Mouse (Mus musculus) cerebellum, adult 18-20 months (tissue): ENCODE measurements around the gene Mblac2.

Experiments used
- DNase-seq, 2 experiments: peaks; one replicate each; pipeline ENCODE4 v3.0.0; 2021

Gene Mblac2

DNA sequence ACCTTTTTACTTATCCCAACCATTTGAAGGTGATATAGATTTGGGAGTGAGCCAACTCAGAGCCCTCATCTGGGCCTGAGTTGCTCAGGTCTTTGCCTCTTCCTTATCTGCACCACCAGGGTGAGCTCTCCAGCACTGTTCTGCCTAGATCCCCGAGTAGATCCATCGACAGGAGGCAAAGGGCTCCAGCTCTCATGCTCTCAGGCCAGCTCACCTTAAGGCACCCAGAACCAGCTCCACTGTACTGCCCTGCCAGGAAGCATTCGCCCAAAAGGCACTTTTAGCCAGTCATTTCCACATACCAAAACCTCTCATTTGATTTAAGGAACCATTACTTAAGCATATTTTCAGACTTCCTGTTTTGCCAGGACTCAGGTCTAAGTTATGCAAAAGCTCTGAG lies 29.8 kb downstream of the Mblac2 start:
- DNase-seq, result no peak

- no peak for DNase-seq
Observed at GRCm38 (mm10) chr13:81743391-81744091, 32.4 kb downstream of the Mblac2 start.

GRCm38 (mm10) chr13:81744092-81744396 lies 32.9 kb downstream of the Mblac2 start:
- DNase-seq, result no peak

GRCm38 (mm10) chr13:81754878-81755277 lies 43.7 kb downstream of the Mblac2 start:
- DNase-seq, result no peak

- DNase-seq, result no peak
Observed at GRCm38 (mm10) chr13:81755324-81755723, 44.2 kb downstream of the Mblac2 start.

GRCm38 (mm10) chr13:81757058-81757660 lies 46.0 kb downstream of the Mblac2 start:
- no peak for DNase-seq

GRCm38 (mm10) chr13:81760379-81760778 lies 49.2 kb downstream of the Mblac2 start:
- DNase-seq, result peak; percentile 42

DNA sequence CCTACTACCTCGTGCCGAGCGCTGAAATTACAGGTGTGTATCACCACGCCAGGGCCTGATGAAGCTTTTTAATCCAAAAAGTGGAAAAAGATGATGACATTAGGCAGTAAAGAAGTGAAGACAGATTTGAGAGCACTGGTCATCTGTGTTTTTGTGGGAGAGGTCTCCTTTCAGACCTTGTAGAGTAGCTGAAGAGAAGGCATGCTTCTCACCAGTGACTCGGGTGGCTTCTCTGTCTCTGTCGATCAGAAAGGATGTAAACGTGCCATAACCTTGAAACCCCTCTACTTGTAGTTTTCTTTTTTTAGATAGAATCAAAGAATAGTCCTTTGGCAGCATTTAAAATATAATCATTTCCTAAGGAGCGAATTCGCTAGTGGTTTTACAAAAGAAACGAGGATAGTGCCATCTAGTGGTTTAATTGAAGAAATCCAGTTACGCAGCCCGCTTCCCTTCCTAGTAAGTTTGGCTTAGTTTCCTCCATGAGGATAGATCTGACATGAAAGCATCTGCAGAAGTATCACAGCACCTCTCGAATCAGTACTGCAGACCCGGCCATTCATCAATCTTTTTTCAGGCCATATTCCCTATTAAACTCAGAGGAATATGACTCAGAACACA lies 50.5 kb downstream of the Mblac2 start:
- peak; percentile 29 to 40 for DNase-seq

GRCm38 (mm10) chr13:81764173-81764572 lies 53.0 kb downstream of the Mblac2 start:
- no peak for DNase-seq

- DNase-seq, result peak; percentile 73 to 82
Observed at GRCm38 (mm10) chr13:81767038-81767659, 56.0 kb downstream of the Mblac2 start.

DNA sequence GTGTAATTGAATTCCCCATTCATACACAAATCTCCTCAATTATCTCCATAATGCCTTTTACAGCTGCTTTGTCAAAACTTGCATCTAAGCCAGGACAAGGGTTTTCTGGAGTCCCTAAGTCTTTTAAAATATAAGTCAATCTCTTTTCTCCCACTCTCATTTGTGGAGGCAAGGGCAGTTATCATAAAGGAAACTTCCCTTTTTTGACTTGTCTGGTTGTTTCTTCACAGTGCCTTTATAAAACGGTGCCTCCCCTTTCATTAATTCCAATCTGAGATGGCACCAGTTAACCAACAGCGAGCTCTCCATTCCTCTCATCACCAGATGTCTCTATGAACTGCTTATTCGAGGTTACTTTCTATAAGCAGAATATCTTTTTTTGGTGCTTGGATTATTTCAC lies 65.1 kb downstream of the Mblac2 start:
- no peak for DNase-seq

DNA sequence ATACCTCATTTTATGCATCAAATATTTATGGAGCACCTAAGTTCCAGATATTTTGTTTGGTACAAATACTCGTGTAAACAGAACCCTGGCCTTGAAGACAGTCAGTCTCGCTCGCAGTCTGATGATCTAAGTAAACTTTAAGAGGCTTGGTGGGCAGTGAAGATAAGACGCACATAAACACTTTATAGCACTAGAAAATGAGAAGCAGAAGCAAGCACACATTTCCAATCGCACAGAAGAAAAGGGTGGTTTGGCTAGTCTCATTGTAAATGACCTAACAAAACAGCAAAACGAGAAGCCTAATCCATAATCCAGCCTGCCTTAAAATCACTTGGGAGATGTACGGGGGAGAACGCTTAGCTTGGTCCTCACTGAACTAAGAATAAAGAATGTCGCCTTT lies 71.3 kb downstream of the Mblac2 start:
- no peak for DNase-seq

- DNase-seq, result peak; percentile 90 to 92
Observed at GRCm38 (mm10) chr13:81782971-81783404, 71.8 kb downstream of the Mblac2 start, which contains the start of gene Cetn3. Gene Cetn3, plus strand, starts transcription at chr13:81783077.

- peak; percentile 96 to 99 for DNase-seq
Observed at GRCm38 (mm10) chr13:81783405-81784342, 72.5 kb downstream of the Mblac2 start.

DNA sequence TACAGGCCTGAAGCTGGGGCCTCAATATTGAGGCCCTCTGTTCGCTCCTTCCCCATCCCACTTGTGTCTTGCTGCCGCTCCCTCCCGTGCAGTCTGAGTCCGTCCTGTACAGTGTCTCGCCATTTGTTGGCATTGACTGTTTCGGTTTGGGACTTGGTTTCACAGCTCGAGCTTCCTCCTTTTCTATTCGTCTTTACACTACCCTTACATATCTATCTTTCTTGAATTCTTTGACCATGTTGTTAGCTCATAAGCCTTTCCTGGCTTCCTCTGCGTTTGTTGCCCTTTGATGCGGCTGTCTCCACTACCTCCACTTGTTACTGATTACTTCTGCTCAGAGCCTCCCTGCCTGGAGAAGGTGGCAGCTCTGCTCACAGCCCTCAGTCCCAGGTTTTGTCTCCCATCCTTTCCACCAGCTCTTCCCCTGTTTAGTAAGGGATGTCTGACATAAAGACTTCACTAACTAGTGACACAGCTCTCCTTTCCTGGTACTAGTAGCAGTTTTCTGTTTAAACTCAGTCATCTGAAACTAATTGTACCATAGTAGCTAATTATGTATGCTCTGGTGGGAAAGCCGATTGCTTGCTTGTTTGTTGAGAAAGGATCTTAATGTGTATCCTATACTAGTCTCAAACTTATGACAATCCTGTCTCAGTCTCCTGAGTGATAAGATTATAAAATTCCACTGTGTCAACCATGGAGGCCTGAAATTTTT lies 74.8 kb downstream of the Mblac2 start:
- DNase-seq, result peak; percentile 30 to 49

- DNase-seq, result no peak
Observed at GRCm38 (mm10) chr13:81790160-81790559, 79.0 kb downstream of the Mblac2 start.

- no peak for DNase-seq
Observed at GRCm38 (mm10) chr13:81791861-81792260, 80.7 kb downstream of the Mblac2 start.

DNA sequence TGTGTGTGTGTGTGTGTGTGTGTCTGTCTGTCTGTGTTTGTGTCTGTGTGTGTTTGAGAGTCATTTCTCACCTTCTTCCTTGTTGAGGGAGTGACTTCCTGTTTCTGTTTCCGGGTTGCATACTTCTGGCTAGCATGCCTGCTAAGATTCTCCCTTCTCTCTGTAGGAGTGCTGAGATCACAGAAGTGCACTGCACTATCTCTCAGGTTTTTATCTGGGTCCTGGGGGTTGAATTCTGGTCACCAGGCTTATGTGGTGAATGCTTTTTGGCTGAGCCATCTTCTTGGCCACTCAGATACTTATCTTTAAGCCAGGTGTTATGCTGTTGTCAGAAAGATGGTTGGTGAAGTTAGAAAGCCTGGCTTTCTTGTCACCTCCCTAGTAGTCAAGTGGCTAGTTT lies 82.7 kb downstream of the Mblac2 start:
- no peak for DNase-seq

DNA sequence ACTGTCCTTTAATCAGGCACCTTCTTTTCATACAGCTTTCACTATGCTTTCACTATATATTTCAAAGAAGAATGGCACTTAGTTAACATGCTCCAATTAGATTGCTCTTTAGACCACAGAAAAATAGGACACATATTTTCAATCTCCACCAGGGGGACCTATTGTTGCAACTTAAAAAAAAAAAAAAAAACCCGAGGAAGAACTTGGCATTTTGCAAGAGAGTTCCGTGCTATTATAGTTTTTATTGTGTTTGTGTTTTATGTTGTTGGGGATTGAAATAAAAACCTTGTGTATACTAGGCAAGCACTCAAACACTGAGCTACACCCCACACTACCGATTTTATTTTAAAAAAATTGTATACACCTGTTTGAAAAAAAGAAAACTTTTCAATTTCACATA lies 90.0 kb downstream of the Mblac2 start:
- no peak for DNase-seq
